Mouse (Mus musculus) kidney, adult 18-20 months (tissue): ENCODE data around the gene Cyp2c50.
"Not testable (repeated sequence)": the region's sequence is repeated elsewhere in the genome, so short reads cannot be mapped to it uniquely, and the experiment has no call there.

Experiments
- DNase-seq: peaks from one replicate; pipeline ENCODE4 v3.0.0; 2021

Gene Cyp2c50

GRCm38 (mm10) chr19:40089421-40089820 lies at the start of gene Cyp2c50:
Gene Cyp2c50 (plus strand): TSS chr19:40089688.
- DNase-seq: not testable (repeated sequence)

GRCm38 (mm10) chr19:40073701-40074100 lies 15.8 kb upstream of the Cyp2c50 start, which contains the start of gene Cyp2c54:
Gene Cyp2c54 (minus strand): TSS chr19:40073827.
- DNase-seq: no peak

- DNase-seq: no peak
Observed at GRCm38 (mm10) chr19:40088381-40088780, 1.1 kb upstream of the Cyp2c50 start.

- no peak for DNase-seq
Observed at GRCm38 (mm10) chr19:40091111-40091510, 1.6 kb downstream of the Cyp2c50 start.

- DNase-seq: not testable (repeated sequence)
Observed at GRCm38 (mm10) chr19:40119624-40120023, 30.1 kb downstream of the Cyp2c50 start.

DNA sequence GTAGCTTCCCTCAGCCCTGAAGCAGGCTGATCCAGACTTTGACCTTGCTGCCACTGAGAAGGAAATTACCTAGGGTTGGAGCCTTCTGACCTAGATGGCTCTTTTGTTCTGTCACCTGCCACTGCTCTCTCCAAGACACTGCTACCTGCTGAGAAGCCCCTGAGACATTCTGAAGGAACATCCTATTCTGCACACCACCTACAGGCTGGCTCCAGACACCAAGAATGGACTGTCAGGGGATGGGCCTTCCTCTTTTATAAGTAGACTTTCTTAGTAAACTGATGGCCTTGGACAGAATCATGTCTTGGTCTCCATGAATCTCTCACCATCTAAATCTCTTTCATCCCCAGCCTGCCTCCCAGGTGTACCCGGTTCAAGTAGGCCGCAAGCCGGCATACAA lies 35.7 kb downstream of the Cyp2c50 start:
- not testable (repeated sequence) for DNase-seq

GRCm38 (mm10) chr19:40126996-40127395 lies 37.5 kb downstream of the Cyp2c50 start:
- DNase-seq: not testable (repeated sequence)
